Mouse (Mus musculus): ENCODE measurements around the gene Clptm1. TPM values are rescaled to one million over a fixed set of nuclear protein-coding genes. Genes with fewer than 3 reads are reported as not detected.
A peak's percentile ranks its signal among the peaks of the same experiment; 100 is the strongest.

Clptm1 gene
- 77.9 and 86.2 TPM in 2 replicates for polyA plus RNA-seq (2014; fragmentation: Nextera tagmentation; extraction: Ambion mirVana)

- peak; percentile 87 for ATAC-seq (ENCODE audit: insufficient number of reproducible peaks, insufficient read depth, low FRiP score, low read depth)
- Histone ChIP-seq H3K9me3 (ENCODE audit: control insufficient read depth, low read depth, low read length) (no peaks in the 10 kb centered on the region), H3K4me3 (ENCODE audit: low read depth, low read length) (peak within 1 kb of the TSS; percentile 100)
Measured at GRCm38 (mm10) chr7:19664955-19665841, at the start of gene Clptm1. TSS of gene Clptm1 (minus strand) at chr7:19665033.

GRCm38 (mm10) chr7:19713598-19713997 lies 48.8 kb upstream of the Clptm1 start:
- H3K4me3 ChIP-seq (ENCODE audit: low read depth, low read length) = no peak overlapping the region
- no peak overlapping the region for H3K27ac ChIP-seq (ENCODE audit: low read length)
- H3K27me3 ChIP-seq (ENCODE audit: control insufficient read depth, insufficient read depth, low read length) = no peaks in the 10 kb centered on the region
- peaks cover 14% of the 10 kb centered on the region for H3K4me1 ChIP-seq (ENCODE audit: control insufficient read depth, insufficient read depth, low read length)
- H3K9me3 ChIP-seq (ENCODE audit: control insufficient read depth, low read depth, low read length) = no peaks in the 10 kb centered on the region
- H3K9ac ChIP-seq (replicated peaks; ENCODE audit: low read depth, low read length) = no peak overlapping the region
- no peak for ATAC-seq (ENCODE audit: insufficient number of reproducible peaks, insufficient read depth, low FRiP score, low read depth)
- WGBS = 88% methylated on average over 9 of the region's 9 CpGs
- peaks cover 50% of the 10 kb centered on the region for H3K36me3 ChIP-seq (ENCODE audit: control insufficient read depth, insufficient read depth, low read length)
- no peak overlapping the region for H3K4me2 ChIP-seq (replicated peaks; ENCODE audit: low read depth, low read length)

More at GRCm38 (mm10) chr7:19664955-19665841, at the start of gene Clptm1:
- H3K36me3 ChIP-seq (ENCODE audit: control insufficient read depth, insufficient read depth, low read length) = no peaks in the 10 kb centered on the region
- H3K27ac ChIP-seq (ENCODE audit: low read length) = peak within 1 kb of the TSS; percentile 97
- H3K4me2 ChIP-seq (replicated peaks; ENCODE audit: low read depth, low read length) = peak within 1 kb of the TSS; percentile 91
- WGBS = under 1% methylated on average over 61 of the region's 63 CpGs
- peak within 1 kb of the TSS; percentile 99 for H3K9ac ChIP-seq (replicated peaks; ENCODE audit: low read depth, low read length)
- H3K4me1 ChIP-seq (ENCODE audit: control insufficient read depth, insufficient read depth, low read length) = peaks cover 17% of the 10 kb centered on the region
- no peaks in the 10 kb centered on the region for H3K27me3 ChIP-seq (ENCODE audit: control insufficient read depth, insufficient read depth, low read length)

- no peaks in the 10 kb centered on the region for H3K9me3 ChIP-seq (ENCODE audit: control insufficient read depth, low read depth, low read length)
- H3K27me3 ChIP-seq (ENCODE audit: control insufficient read depth, insufficient read depth, low read length) = no peaks in the 10 kb centered on the region
- H3K27ac ChIP-seq (ENCODE audit: low read length) = no peak overlapping the region
- no peak for ATAC-seq (ENCODE audit: insufficient number of reproducible peaks, insufficient read depth, low FRiP score, low read depth)
- H3K4me1 ChIP-seq (ENCODE audit: control insufficient read depth, insufficient read depth, low read length) = peaks cover 14% of the 10 kb centered on the region
- no peak overlapping the region for H3K9ac ChIP-seq (replicated peaks; ENCODE audit: low read depth, low read length)
- 41% methylated on average over 4 of the region's 4 CpGs for WGBS
- H3K4me3 ChIP-seq (ENCODE audit: low read depth, low read length) = no peak overlapping the region
- H3K36me3 ChIP-seq (ENCODE audit: control insufficient read depth, insufficient read depth, low read length) = peaks cover 48% of the 10 kb centered on the region
- no peak overlapping the region for H3K4me2 ChIP-seq (replicated peaks; ENCODE audit: low read depth, low read length)
Measured at GRCm38 (mm10) chr7:19713196-19713595, 48.4 kb upstream of the Clptm1 start.

GRCm38 (mm10) chr7:19712414-19712813 lies 47.6 kb upstream of the Clptm1 start:
- Histone ChIP-seq H3K9me3 (ENCODE audit: control insufficient read depth, low read depth, low read length) (no peaks in the 10 kb centered on the region), H3K4me2 (replicated peaks; ENCODE audit: low read depth, low read length) (no peak overlapping the region), H3K27ac (ENCODE audit: low read length) (no peak overlapping the region), H3K36me3 (ENCODE audit: control insufficient read depth, insufficient read depth, low read length) (peaks cover 49% of the 10 kb centered on the region), H3K4me1 (ENCODE audit: control insufficient read depth, insufficient read depth, low read length) (peaks cover 14% of the 10 kb centered on the region), H3K4me3 (ENCODE audit: low read depth, low read length) (no peak overlapping the region), H3K27me3 (ENCODE audit: control insufficient read depth, insufficient read depth, low read length) (no peaks in the 10 kb centered on the region), H3K9ac (replicated peaks; ENCODE audit: low read depth, low read length) (no peak overlapping the region)
- WGBS = 72% methylated on average over 4 of the region's 4 CpGs
- no peak for ATAC-seq (ENCODE audit: insufficient number of reproducible peaks, insufficient read depth, low FRiP score, low read depth)

GRCm38 (mm10) chr7:19710650-19711049 lies 45.8 kb upstream of the Clptm1 start:
- no peaks in the 10 kb centered on the region for H3K9me3 ChIP-seq (ENCODE audit: control insufficient read depth, low read depth, low read length)
- 93% methylated on average over 10 of the region's 10 CpGs for WGBS
- no peak overlapping the region for H3K27ac ChIP-seq (ENCODE audit: low read length)
- no peak overlapping the region for H3K4me3 ChIP-seq (ENCODE audit: low read depth, low read length)
- H3K4me1 ChIP-seq (ENCODE audit: control insufficient read depth, insufficient read depth, low read length) = peaks cover 8% of the 10 kb centered on the region; the same call in 1 of the 2 replicates
- H3K9ac ChIP-seq (replicated peaks; ENCODE audit: low read depth, low read length) = no peak overlapping the region
- H3K36me3 ChIP-seq (ENCODE audit: control insufficient read depth, insufficient read depth, low read length) = peaks cover 48% of the 10 kb centered on the region
- no peak overlapping the region for H3K4me2 ChIP-seq (replicated peaks; ENCODE audit: low read depth, low read length)
- ATAC-seq (ENCODE audit: insufficient number of reproducible peaks, insufficient read depth, low FRiP score, low read depth) = no peak
- no peaks in the 10 kb centered on the region for H3K27me3 ChIP-seq (ENCODE audit: control insufficient read depth, insufficient read depth, low read length)

GRCm38 (mm10) chr7:19705271-19705670 lies 40.4 kb upstream of the Clptm1 start:
- H3K4me3 ChIP-seq (ENCODE audit: low read depth, low read length) = no peak overlapping the region
- H3K27me3 ChIP-seq (ENCODE audit: control insufficient read depth, insufficient read depth, low read length) = no peaks in the 10 kb centered on the region
- H3K4me2 ChIP-seq (replicated peaks; ENCODE audit: low read depth, low read length) = no peak overlapping the region
- no peak overlapping the region for H3K27ac ChIP-seq (ENCODE audit: low read length)
- 93% methylated on average over 7 of the region's 7 CpGs for WGBS
- H3K4me1 ChIP-seq (ENCODE audit: control insufficient read depth, insufficient read depth, low read length) = peaks cover 6% of the 10 kb centered on the region
- H3K36me3 ChIP-seq (ENCODE audit: control insufficient read depth, insufficient read depth, low read length) = peaks cover 26% of the 10 kb centered on the region
- no peaks in the 10 kb centered on the region for H3K9me3 ChIP-seq (ENCODE audit: control insufficient read depth, low read depth, low read length)
- no peak overlapping the region for H3K9ac ChIP-seq (replicated peaks; ENCODE audit: low read depth, low read length)
- ATAC-seq (ENCODE audit: insufficient number of reproducible peaks, insufficient read depth, low FRiP score, low read depth) = no peak

- Histone ChIP-seq H3K9ac (replicated peaks; ENCODE audit: low read depth, low read length) (no peak overlapping the region), H3K36me3 (ENCODE audit: control insufficient read depth, insufficient read depth, low read length) (peaks cover 20% of the 10 kb centered on the region), H3K4me2 (replicated peaks; ENCODE audit: low read depth, low read length) (no peak overlapping the region), H3K4me3 (ENCODE audit: low read depth, low read length) (no peak overlapping the region), H3K27ac (ENCODE audit: low read length) (no peak overlapping the region), H3K9me3 (ENCODE audit: control insufficient read depth, low read depth, low read length) (no peaks in the 10 kb centered on the region), H3K27me3 (ENCODE audit: control insufficient read depth, insufficient read depth, low read length) (no peaks in the 10 kb centered on the region), H3K4me1 (ENCODE audit: control insufficient read depth, insufficient read depth, low read length) (peaks cover 7% of the 10 kb centered on the region)
- 88% methylated on average over 4 of the region's 4 CpGs for WGBS
- no peak for ATAC-seq (ENCODE audit: insufficient number of reproducible peaks, insufficient read depth, low FRiP score, low read depth)
Measured at GRCm38 (mm10) chr7:19704475-19704874, 39.6 kb upstream of the Clptm1 start.

- H3K4me3 ChIP-seq (ENCODE audit: low read depth, low read length) = no peak overlapping the region
- H3K9ac ChIP-seq (replicated peaks; ENCODE audit: low read depth, low read length) = no peak overlapping the region
- WGBS = 93% methylated on average over 16 of the region's 16 CpGs
- peaks cover 14% of the 10 kb centered on the region for H3K36me3 ChIP-seq (ENCODE audit: control insufficient read depth, insufficient read depth, low read length)
- ATAC-seq (ENCODE audit: insufficient number of reproducible peaks, insufficient read depth, low FRiP score, low read depth) = no peak
- H3K9me3 ChIP-seq (ENCODE audit: control insufficient read depth, low read depth, low read length) = no peaks in the 10 kb centered on the region
- H3K27ac ChIP-seq (ENCODE audit: low read length) = no peak overlapping the region
- H3K4me1 ChIP-seq (ENCODE audit: control insufficient read depth, insufficient read depth, low read length) = peaks cover 19% of the 10 kb centered on the region
- no peak overlapping the region for H3K4me2 ChIP-seq (replicated peaks; ENCODE audit: low read depth, low read length)
- H3K27me3 ChIP-seq (ENCODE audit: control insufficient read depth, insufficient read depth, low read length) = no peaks in the 10 kb centered on the region
Measured at GRCm38 (mm10) chr7:19702859-19703555, 38.2 kb upstream of the Clptm1 start.
